24 mouse cellular contexts compared by ENCODE assay signal in the genomic region with DNA sequence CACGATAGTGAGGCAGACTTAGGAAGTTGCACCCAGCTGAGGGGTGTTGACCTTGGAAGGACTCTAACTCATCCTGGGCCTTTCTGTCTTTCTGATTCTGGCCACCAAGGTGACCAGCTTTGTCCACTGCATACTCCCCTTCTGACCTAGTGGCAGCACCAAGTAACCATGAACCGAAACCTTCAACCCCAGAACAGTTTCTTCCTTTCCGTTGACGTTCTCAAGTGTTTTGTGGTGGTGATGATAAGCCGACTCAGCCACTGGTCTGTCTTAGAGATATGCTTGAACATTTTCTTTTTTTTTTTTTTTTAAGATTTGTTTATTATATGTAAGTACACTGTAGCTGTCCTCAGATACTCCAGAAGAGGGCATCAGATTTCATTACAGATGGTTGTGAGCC. TPM values are rescaled to one million over a fixed set of nuclear protein-coding genes. Genes with fewer than 3 reads are reported as not detected.
DNase-seq lines count a peak whose midpoint lies in the region; ATAC-seq and TF ChIP-seq lines count a peak whose summit lies in the region.
"Had no signal": no experiment of that assay in that cellular context is flagged by ENCODE, and none has a peak within 500 bp of the region (broad histone marks: within the 10 kb centered on the region; RNA-seq: fewer than 3 reads in every experiment).

No protein-coding gene starts in this region.

- 0 out of 2 replicates have a peak, but pooled peaks have one; percentile 2 for TF ChIP-seq CTCF in layer of hippocampus, adult 2 months (conservative IDR thresholded peaks at IDR 0.05)

- H3K9ac ChIP-seq in liver, embryonic 12.5 days = no peak overlapping the region
- no peak overlapping the region for H3K9ac ChIP-seq in liver, embryonic 16.5 days (ENCODE audit: low read depth, low read length)
- H3K9ac ChIP-seq: embryonic facial prominence, embryonic 12.5 days; forebrain, embryonic 15.5 days; hindbrain, embryonic 12.5 days had no signal

- H3K4me1 ChIP-seq in liver, embryonic 12.5 days = peaks cover 10% of the 10 kb centered on the region
- no peaks in the 10 kb centered on the region for H3K4me1 ChIP-seq in liver, embryonic 16.5 days (ENCODE audit: control insufficient read depth, low read depth, low read length)
- H3K4me1 ChIP-seq: forebrain, embryonic 15.5 days; hindbrain, embryonic 12.5 days had no signal

- no peak for DNase-seq in layer of hippocampus, adult 2 months (ENCODE audit: low spot score in 2 of 2)
- no peak for DNase-seq in layer of hippocampus, adult 11-12 months (ENCODE audit: low spot score)
- DNase-seq in cerebellum, adult 9-11 months = no peak
- DNase-seq in right cerebral cortex, postnatal 36 days (ENCODE audit: low spot score in 2 of 2) = no peak
- DNase-seq in thymus, postnatal 0 days (ENCODE audit: low spot score) = no peak
- DNase-seq: adrenal gland, adult 8-10 months; adrenal gland, postnatal 36 days; cerebellum, adult 2 months; cerebellum, postnatal 14 days; gastrocnemius, postnatal 36 days; heart, adult 11 months; heart, postnatal 10 days; heart, postnatal 4 days had no signal

- H3K36me3 ChIP-seq in liver, embryonic 12.5 days = no peaks in the 10 kb centered on the region
- no peaks in the 10 kb centered on the region for H3K36me3 ChIP-seq in liver, embryonic 16.5 days (ENCODE audit: control insufficient read depth, insufficient read depth)
- H3K36me3 ChIP-seq: embryonic facial prominence, embryonic 12.5 days; forebrain, embryonic 15.5 days; heart, embryonic 10.5 days; hindbrain, embryonic 12.5 days had no signal

- peak; percentile 52 for ATAC-seq in liver, embryonic 12.5 days
- peak; percentile 37; the same call in 1 of the 2 replicates for ATAC-seq in liver, embryonic 16.5 days (ENCODE audit: low read depth)
- ATAC-seq: forebrain, embryonic 15.5 days had no signal

- peak overlapping the region; percentile 35 for H3K4me2 ChIP-seq in liver, embryonic 12.5 days
- no peak overlapping the region for H3K4me2 ChIP-seq in liver, embryonic 16.5 days (ENCODE audit: low read depth, low read length)
- H3K4me2 ChIP-seq: embryonic facial prominence, embryonic 12.5 days; forebrain, embryonic 15.5 days; hindbrain, embryonic 12.5 days had no signal

- 34% methylated on average over 5 of the region's 5 CpGs for WGBS in liver, embryonic 12.5 days (ENCODE audit: insufficient replicate concordance)
- 15% methylated on average over 5 of the region's 5 CpGs for WGBS in liver, embryonic 16.5 days (ENCODE audit: insufficient replicate concordance)

- peaks cover 20% of the 10 kb centered on the region; the same call in 1 of the 2 replicates for H3K27me3 ChIP-seq in liver, embryonic 12.5 days (replicated peaks)
- H3K27me3 ChIP-seq in liver, embryonic 16.5 days (ENCODE audit: control insufficient read depth, insufficient read depth, low read depth, low read length) = no peaks in the 10 kb centered on the region
- H3K27me3 ChIP-seq: embryonic facial prominence, embryonic 12.5 days; forebrain, embryonic 15.5 days; hindbrain, embryonic 12.5 days had no signal

- H3K9me3 ChIP-seq in liver, embryonic 12.5 days (replicated peaks) = no peaks in the 10 kb centered on the region
- H3K9me3 ChIP-seq in liver, embryonic 16.5 days (replicated peaks; ENCODE audit: control insufficient read depth, low read length) = no peaks in the 10 kb centered on the region
- H3K9me3 ChIP-seq: embryonic facial prominence, embryonic 12.5 days; forebrain, embryonic 15.5 days; heart, embryonic 10.5 days; hindbrain, embryonic 12.5 days had no signal

- no peak overlapping the region for H3K4me3 ChIP-seq in layer of hippocampus, adult 2 months
- H3K4me3 ChIP-seq in liver, embryonic 12.5 days = no peak overlapping the region
- no peak overlapping the region for H3K4me3 ChIP-seq in liver, embryonic 16.5 days (ENCODE audit: low read depth, low read length)
- H3K4me3 ChIP-seq: embryonic facial prominence, embryonic 12.5 days; forebrain, embryonic 15.5 days; heart, embryonic 10.5 days; hindbrain, embryonic 12.5 days had no signal

- no peak overlapping the region for H3K27ac ChIP-seq in layer of hippocampus, adult 2 months
- no peak overlapping the region for H3K27ac ChIP-seq in liver, embryonic 12.5 days
- no peak overlapping the region for H3K27ac ChIP-seq in liver, embryonic 16.5 days (ENCODE audit: low read length)
- H3K27ac ChIP-seq: embryonic facial prominence, embryonic 12.5 days; forebrain, embryonic 15.5 days; heart, embryonic 10.5 days; hindbrain, embryonic 12.5 days had no signal

RNA-seq across cellular contexts. Expression of a gene that starts 14.2 kb away (rescaled TPM):
- 10 to 100 TPM; 55.1 to 58.2 TPM for total RNA-seq in layer of hippocampus, adult 2 months (2021)
- polyA plus RNA-seq in liver, embryonic 12.5 days (2016; fragmentation: Nextera tagmentation; extraction: Ambion mirVana) = 0.68 and 0.79 TPM in 2 replicates
- polyA plus RNA-seq in liver, embryonic 16.5 days (2015; fragmentation: Nextera tagmentation; extraction: Ambion mirVana) = 0.85 and 1.0 TPM in 2 replicates
- polyA plus RNA-seq in thymus, postnatal 0 days (2015; fragmentation: Nextera tagmentation; extraction: Ambion mirVana) = 4.3 and 4.7 TPM in 2 replicates

RNA-seq across cellular contexts. Expression of a gene that starts 35.1 kb away (rescaled TPM):
- total RNA-seq in layer of hippocampus, adult 2 months (2021) = not detected
- not detected in 2 replicates for polyA plus RNA-seq in liver, embryonic 12.5 days (2016; fragmentation: Nextera tagmentation; extraction: Ambion mirVana)
- not detected in 2 replicates for polyA plus RNA-seq in liver, embryonic 16.5 days (2015; fragmentation: Nextera tagmentation; extraction: Ambion mirVana)
- polyA plus RNA-seq in thymus, postnatal 0 days (2015; fragmentation: Nextera tagmentation; extraction: Ambion mirVana) = 0.22 TPM in 1 of 2 replicates, not detected in the other
- total RNA-seq: adrenal gland, adult 8-10 months; adrenal gland, postnatal 36 days; gastrocnemius, adult 8-10 months; gastrocnemius, postnatal 36 days; heart, postnatal 10 days; heart, postnatal 4 days had no signal
- polyA plus RNA-seq: C2C12; cerebellum, adult 2 months; cortical plate, adult 2 months; embryonic facial prominence, embryonic 12.5 days; forebrain, embryonic 11.5 days; forebrain, embryonic 15.5 days; heart, embryonic 10.5 days; heart, embryonic 14.5 days; hindbrain, embryonic 12.5 days had no signal

RNA-seq across cellular contexts. Expression of a gene that starts 43.2 kb away (rescaled TPM):
- 10 to 100 TPM; 45.4 to 46.0 TPM for total RNA-seq in layer of hippocampus, adult 2 months (2021)
- polyA plus RNA-seq in liver, embryonic 12.5 days (2016; fragmentation: Nextera tagmentation; extraction: Ambion mirVana) = 41.6 and 45.4 TPM in 2 replicates
- 18.1 and 18.9 TPM in 2 replicates for polyA plus RNA-seq in liver, embryonic 16.5 days (2015; fragmentation: Nextera tagmentation; extraction: Ambion mirVana)
- 28.6 and 29.1 TPM in 2 replicates for polyA plus RNA-seq in thymus, postnatal 0 days (2015; fragmentation: Nextera tagmentation; extraction: Ambion mirVana)

RNA-seq across cellular contexts. Expression of a gene that starts 55.4 kb away (rescaled TPM):
- total RNA-seq in layer of hippocampus, adult 2 months (2021) = 100 to 1,000 TPM; 167 to 175 TPM
- 2.6 and 3.1 TPM in 2 replicates for polyA plus RNA-seq in liver, embryonic 12.5 days (2016; fragmentation: Nextera tagmentation; extraction: Ambion mirVana)
- 1.8 and 2.0 TPM in 2 replicates for polyA plus RNA-seq in liver, embryonic 16.5 days (2015; fragmentation: Nextera tagmentation; extraction: Ambion mirVana)
- 4.4 and 5.1 TPM in 2 replicates for polyA plus RNA-seq in thymus, postnatal 0 days (2015; fragmentation: Nextera tagmentation; extraction: Ambion mirVana)
